Mouse (Mus musculus): ENCODE data around the gene Grin2a. TPM values are rescaled to one million over a fixed set of nuclear protein-coding genes. Genes with fewer than 3 reads are reported as not detected.

Grin2a gene
- polyA plus RNA-seq, 2 experiments, result not detected

DNA sequence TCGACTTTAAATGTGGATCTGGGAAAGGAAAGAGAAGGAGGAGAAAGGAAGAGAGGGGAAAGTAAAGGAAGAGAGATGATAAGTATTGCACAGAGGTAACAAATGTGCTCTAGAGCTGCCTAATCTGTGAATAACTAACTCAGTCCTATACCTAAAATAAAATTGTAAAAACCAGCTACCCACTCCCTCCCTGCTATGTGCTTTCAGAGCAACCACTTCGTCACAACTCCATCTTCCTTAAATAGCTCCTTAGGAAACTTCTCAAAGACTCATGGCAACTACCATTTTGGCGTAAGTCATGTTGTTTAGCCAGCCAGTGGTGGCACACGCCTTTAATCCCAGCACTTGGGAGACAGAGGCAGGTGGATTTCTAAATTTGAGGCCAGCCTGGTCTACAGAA lies 301.3 kb downstream of the Grin2a start:
- H3K4me3 ChIP-seq (ENCODE audit: insufficient read depth in 1 of 2, low read depth in 2 of 2, low read length in 2 of 2), result no peak overlapping the region
- no peak overlapping the region for H3K27ac ChIP-seq
- H3K9me3 ChIP-seq (ENCODE audit: control insufficient read depth, low read length), result no peaks in the 10 kb centered on the region
- H3K27me3 ChIP-seq (ENCODE audit: control insufficient read depth, insufficient read depth, low read length), result no peaks in the 10 kb centered on the region
- DNase-seq (ENCODE audit: low read depth in 3 of 3, low spot score in 3 of 3) (no peak), ATAC-seq (ENCODE audit: insufficient read depth) (no peak)
- no peaks in the 10 kb centered on the region for H3K4me1 ChIP-seq (replicated peaks; ENCODE audit: control insufficient read depth in 2 of 2, insufficient read depth in 2 of 2, low read length in 1 of 2)
- no peak overlapping the region for H3K9ac ChIP-seq (replicated peaks)
- no peaks in the 10 kb centered on the region for H3K36me3 ChIP-seq (replicated peaks; ENCODE audit: control insufficient read depth, insufficient read depth, low read depth)
- no peak overlapping the region for H3K4me2 ChIP-seq (ENCODE audit: low read depth)
- WGBS (ENCODE audit: insufficient replicate concordance), result 44% methylated on average over 4 of the region's 4 CpGs
- TF ChIP-seq EP300 (IDR thresholded peaks at IDR 0.05; ENCODE audit: low read depth) (no peak), CTCF (IDR thresholded peaks at IDR 0.05; ENCODE audit: low read depth) (no peak)

DNA sequence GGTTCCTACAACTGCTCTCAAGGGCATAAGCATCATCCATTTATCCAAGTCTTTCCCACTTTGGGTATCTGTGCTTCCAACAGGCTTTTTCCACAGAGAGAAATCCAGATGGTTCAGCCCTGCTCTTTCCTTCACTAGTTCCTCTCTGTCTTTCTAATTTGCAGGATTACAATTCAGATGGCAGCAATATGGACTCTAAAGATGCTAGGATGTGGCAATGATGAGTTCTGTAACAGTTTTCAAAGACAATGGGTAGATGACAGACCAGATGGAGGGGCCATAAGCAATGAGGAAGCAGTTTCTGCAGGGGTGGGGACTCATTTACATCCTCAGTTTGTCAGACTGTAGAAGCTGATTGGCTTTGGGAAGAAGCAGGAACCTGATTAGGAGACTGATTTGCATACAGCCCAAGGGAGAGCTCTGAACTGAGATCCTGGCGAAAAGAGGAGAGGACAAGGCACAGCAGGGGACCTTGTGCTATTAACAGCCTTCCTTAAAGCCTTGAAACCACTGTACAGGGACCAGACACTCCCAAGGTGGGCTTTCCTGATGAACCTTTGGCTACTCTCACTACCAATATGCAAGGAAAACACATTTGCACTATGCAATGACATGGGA lies 306.7 kb downstream of the Grin2a start:
- no peaks in the 10 kb centered on the region for H3K4me1 ChIP-seq (replicated peaks; ENCODE audit: control insufficient read depth in 2 of 2, insufficient read depth in 2 of 2, low read length in 1 of 2)
- H3K4me3 ChIP-seq (ENCODE audit: insufficient read depth in 1 of 2, low read depth in 2 of 2, low read length in 2 of 2), result no peak overlapping the region
- H3K36me3 ChIP-seq (replicated peaks; ENCODE audit: control insufficient read depth, insufficient read depth, low read depth), result no peaks in the 10 kb centered on the region
- H3K4me2 ChIP-seq (ENCODE audit: low read depth), result no peak overlapping the region
- no peaks in the 10 kb centered on the region for H3K9me3 ChIP-seq (ENCODE audit: control insufficient read depth, low read length)
- TF ChIP-seq CTCF (IDR thresholded peaks at IDR 0.05; ENCODE audit: low read depth) (no peak), EP300 (IDR thresholded peaks at IDR 0.05; ENCODE audit: low read depth) (no peak)
- 15% methylated on average over 1 of the region's 1 CpGs for WGBS (ENCODE audit: insufficient replicate concordance)
- no peaks in the 10 kb centered on the region for H3K27me3 ChIP-seq (ENCODE audit: control insufficient read depth, insufficient read depth, low read length)
- no peak overlapping the region for H3K27ac ChIP-seq
- DNase-seq (ENCODE audit: low read depth in 3 of 3, low spot score in 3 of 3), result no peak
- no peak overlapping the region for H3K9ac ChIP-seq (replicated peaks)
- no peak for ATAC-seq (ENCODE audit: insufficient read depth)

DNA sequence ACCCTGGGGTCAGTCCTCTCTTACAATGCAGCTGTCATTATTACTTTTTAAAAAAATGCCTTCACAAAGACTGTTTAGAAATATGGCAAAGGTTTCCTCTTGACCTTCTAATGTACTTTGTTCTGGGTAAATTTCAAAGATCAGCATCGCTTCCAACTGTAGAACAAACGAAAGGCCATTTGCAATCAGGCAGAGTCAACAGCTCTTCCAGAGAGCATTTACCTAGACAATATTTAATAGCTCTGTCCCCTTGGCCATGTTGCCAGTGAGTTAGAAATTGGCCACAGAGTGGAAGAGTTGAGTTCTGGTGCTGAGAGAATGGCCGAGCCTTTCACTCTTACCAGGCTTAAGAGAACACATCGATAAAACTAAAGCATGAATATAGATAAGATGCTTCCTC lies 314.8 kb downstream of the Grin2a start:
- Histone ChIP-seq H3K9me3 (ENCODE audit: control insufficient read depth, low read length) (no peaks in the 10 kb centered on the region), H3K4me2 (ENCODE audit: low read depth) (no peak overlapping the region), H3K4me3 (ENCODE audit: insufficient read depth in 1 of 2, low read depth in 2 of 2, low read length in 2 of 2) (no peak overlapping the region), H3K27me3 (ENCODE audit: control insufficient read depth, insufficient read depth, low read length) (no peaks in the 10 kb centered on the region), H3K36me3 (replicated peaks; ENCODE audit: control insufficient read depth, insufficient read depth, low read depth) (no peaks in the 10 kb centered on the region), H3K27ac (peak overlapping the region; percentile 42), H3K9ac (replicated peaks) (no peak overlapping the region), H3K4me1 (replicated peaks; ENCODE audit: control insufficient read depth in 2 of 2, insufficient read depth in 2 of 2, low read length in 1 of 2) (peaks cover 0 to 5% of the 10 kb centered on the region in 2 experiments; a peak in 2 of 4 replicates)
- ATAC-seq (ENCODE audit: insufficient read depth) (no peak; the same call in 1 of the 2 replicates), DNase-seq (ENCODE audit: low read depth in 3 of 3, low spot score in 3 of 3) (peak; percentile 4 to 11 (median 6))
- TF ChIP-seq EP300 (IDR thresholded peaks at IDR 0.05; ENCODE audit: low read depth) (no peak), CTCF (IDR thresholded peaks at IDR 0.05; ENCODE audit: low read depth) (no peak)
- WGBS (ENCODE audit: insufficient replicate concordance), result 71% methylated on average over 4 of the region's 4 CpGs

DNA sequence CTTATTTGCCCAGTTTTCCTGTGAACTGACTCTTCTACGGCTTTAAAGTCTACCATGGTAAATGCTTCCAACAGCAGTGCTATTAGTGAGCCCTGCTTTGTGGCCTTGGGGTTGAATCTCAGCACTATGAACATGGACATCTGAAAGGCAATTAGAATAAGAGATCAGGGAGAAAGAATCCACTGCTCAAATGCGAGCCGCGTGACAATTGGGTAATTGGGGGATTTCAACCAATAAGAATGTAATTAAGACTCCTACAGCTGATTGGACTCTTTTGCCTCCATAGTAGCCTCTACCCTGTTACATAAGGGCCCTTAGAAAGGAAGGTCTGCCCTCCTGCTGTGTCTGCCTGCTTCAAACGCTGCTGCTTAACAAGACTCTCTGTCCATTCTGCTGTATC lies 315.4 kb downstream of the Grin2a start:
- TF ChIP-seq EP300 (IDR thresholded peaks at IDR 0.05; ENCODE audit: low read depth), result no peak
- TF ChIP-seq CTCF (IDR thresholded peaks at IDR 0.05; ENCODE audit: low read depth), result no peak
- ATAC-seq (ENCODE audit: insufficient read depth) (no peak), DNase-seq (ENCODE audit: low read depth in 3 of 3, low spot score in 3 of 3) (no peak)
- H3K4me3 ChIP-seq (ENCODE audit: insufficient read depth in 1 of 2, low read depth in 2 of 2, low read length in 2 of 2), result no peak overlapping the region
- H3K27me3 ChIP-seq (ENCODE audit: control insufficient read depth, insufficient read depth, low read length), result no peaks in the 10 kb centered on the region
- H3K36me3 ChIP-seq (replicated peaks; ENCODE audit: control insufficient read depth, insufficient read depth, low read depth), result no peaks in the 10 kb centered on the region
- 62% methylated on average over 5 of the region's 5 CpGs for WGBS (ENCODE audit: insufficient replicate concordance)
- H3K4me2 ChIP-seq (ENCODE audit: low read depth), result no peak overlapping the region
- no peak overlapping the region; the same call in 1 of the 2 replicates for H3K27ac ChIP-seq
- H3K4me1 ChIP-seq (replicated peaks; ENCODE audit: control insufficient read depth in 2 of 2, insufficient read depth in 2 of 2, low read length in 1 of 2), result peaks cover 0 to 5% of the 10 kb centered on the region in 2 experiments; a peak in 2 of 4 replicates
- H3K9me3 ChIP-seq (ENCODE audit: control insufficient read depth, low read length), result no peaks in the 10 kb centered on the region
- H3K9ac ChIP-seq (replicated peaks), result no peak overlapping the region

DNA sequence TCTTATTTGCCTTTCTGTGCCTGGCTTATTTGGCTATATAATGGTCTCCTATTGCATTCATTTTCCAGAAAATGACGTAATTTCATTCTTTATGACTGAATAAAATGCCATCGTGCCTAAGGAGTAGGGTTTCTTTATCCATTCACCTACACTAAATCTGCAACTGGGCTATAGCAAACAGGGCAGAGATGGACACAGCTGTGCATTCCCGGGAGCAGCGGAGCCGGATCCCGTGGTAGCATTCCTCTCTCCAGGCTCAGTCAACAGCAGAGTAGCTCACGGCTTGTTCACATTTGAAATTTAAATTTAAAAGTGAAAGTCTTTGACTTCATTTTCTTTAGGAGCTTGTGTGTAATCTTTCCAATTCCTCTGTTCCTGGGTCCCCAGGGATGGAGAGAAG lies 316.6 kb downstream of the Grin2a start:
- no peaks in the 10 kb centered on the region for H3K9me3 ChIP-seq (ENCODE audit: control insufficient read depth, low read length)
- H3K36me3 ChIP-seq (replicated peaks; ENCODE audit: control insufficient read depth, insufficient read depth, low read depth), result no peaks in the 10 kb centered on the region
- no peak for TF ChIP-seq EP300 (IDR thresholded peaks at IDR 0.05; ENCODE audit: low read depth)
- no peak overlapping the region for H3K9ac ChIP-seq (replicated peaks)
- H3K4me3 ChIP-seq (ENCODE audit: insufficient read depth in 1 of 2, low read depth in 2 of 2, low read length in 2 of 2), result no peak overlapping the region
- no peak overlapping the region for H3K27ac ChIP-seq
- WGBS (ENCODE audit: insufficient replicate concordance), result 75% methylated on average over 7 of the region's 7 CpGs
- H3K4me2 ChIP-seq (ENCODE audit: low read depth), result no peak overlapping the region
- peaks cover 0 to 5% of the 10 kb centered on the region in 2 experiments; a peak in 2 of 4 replicates for H3K4me1 ChIP-seq (replicated peaks; ENCODE audit: control insufficient read depth in 2 of 2, insufficient read depth in 2 of 2, low read length in 1 of 2)
- no peak for DNase-seq (ENCODE audit: low read depth in 3 of 3, low spot score in 3 of 3)
- ATAC-seq (ENCODE audit: insufficient read depth), result no peak
- H3K27me3 ChIP-seq (ENCODE audit: control insufficient read depth, insufficient read depth, low read length), result no peaks in the 10 kb centered on the region

All from liver, embryonic 14.5 days (tissue).